Mouse (Mus musculus) brown adipose tissue, adult 24 weeks (tissue): ENCODE results near the gene Chek1. TPM values are rescaled to one million over a fixed set of nuclear protein-coding genes. Genes with fewer than 3 reads are reported as not detected.

Experiments
- polyA plus RNA-seq: library from polyadenylated mRNA; stranded (reverse); fragments of >200 nt; gene quantifications from 2 replicates; pipeline ENCODE4 v1.2.4, GENCODE M21; 2012; ENCODE audit not compliant: missing spikeins, insufficient read depth, insufficient read length

Chek1 gene
- polyA plus RNA-seq, 1 experiment: not detected

Other genes starting within 250 kb of the Chek1 start
- not detected in 2 replicates for gene Gm5615, start 185.1 kb downstream of the Chek1 start, polyA plus RNA-seq
- not detected in 2 replicates for gene Gm17689, start 144.4 kb downstream of the Chek1 start, polyA plus RNA-seq
- gene A630095E13Rik, start 83.7 kb downstream of the Chek1 start, polyA plus RNA-seq: not detected in 2 replicates
- gene Acrv1, start 33.8 kb downstream of the Chek1 start, polyA plus RNA-seq: not detected in 2 replicates
- 58.3 and 83.2 TPM in 2 replicates for gene Stt3a, start 40.6 kb upstream of the Chek1 start, polyA plus RNA-seq
- gene Ei24, start 70.3 kb upstream of the Chek1 start, polyA plus RNA-seq: 81.5 and 85.9 TPM in 2 replicates
- 1.9 and 4.8 TPM in 2 replicates for gene Fez1, start 94.8 kb upstream of the Chek1 start, polyA plus RNA-seq